Mouse (Mus musculus): ENCODE data around the gene Trmt6. TPM values are rescaled to one million over a fixed set of nuclear protein-coding genes. Genes with fewer than 3 reads are reported as not detected.

Trmt6 gene
- polyA plus RNA-seq (2015; fragmentation: Nextera tagmentation; extraction: Ambion mirVana): 19.0 and 19.9 TPM in 2 replicates

DNA sequence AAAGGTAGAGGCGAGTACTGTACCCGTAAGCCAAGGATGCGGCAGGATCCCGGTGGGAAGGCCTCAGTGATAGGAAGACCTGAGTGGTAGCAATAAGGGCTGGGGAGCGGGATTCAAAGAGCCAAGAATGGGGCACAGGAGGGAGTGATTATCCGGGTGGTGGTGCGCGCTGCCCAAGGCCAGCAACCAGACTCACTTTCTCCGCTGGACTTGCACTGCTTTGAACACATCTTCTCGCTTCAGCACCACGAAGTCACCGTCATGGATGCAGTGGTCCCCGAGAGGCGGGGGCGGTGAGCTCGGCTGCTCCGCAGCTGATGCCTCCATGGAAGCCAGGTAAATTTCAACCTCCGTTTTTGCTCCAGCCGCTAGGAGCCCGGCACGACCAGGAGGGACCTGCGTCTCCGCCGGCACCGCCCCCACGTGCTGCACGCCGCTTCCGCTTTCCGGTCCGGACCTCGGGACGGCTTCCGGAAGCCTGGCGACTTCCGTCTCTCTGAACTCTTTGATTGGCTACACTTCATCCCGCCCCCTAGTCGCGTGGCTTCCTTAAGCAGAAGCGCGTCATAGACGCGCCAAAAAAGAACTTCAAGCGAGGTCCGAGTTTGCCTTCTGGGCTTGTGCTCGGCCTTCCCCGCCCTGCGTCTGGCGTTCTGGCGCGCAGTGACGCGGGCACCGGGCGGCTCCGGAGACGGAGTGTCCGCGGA, at the start of gene Trmt6, which contains the start of gene Mcm8:
TSS of gene Trmt6 (minus strand) at position 448 of the 707 bp plus-strand sequence.
TSS of gene Mcm8 (plus strand) at position 534 of the 707 bp plus-strand sequence.

DNA sequence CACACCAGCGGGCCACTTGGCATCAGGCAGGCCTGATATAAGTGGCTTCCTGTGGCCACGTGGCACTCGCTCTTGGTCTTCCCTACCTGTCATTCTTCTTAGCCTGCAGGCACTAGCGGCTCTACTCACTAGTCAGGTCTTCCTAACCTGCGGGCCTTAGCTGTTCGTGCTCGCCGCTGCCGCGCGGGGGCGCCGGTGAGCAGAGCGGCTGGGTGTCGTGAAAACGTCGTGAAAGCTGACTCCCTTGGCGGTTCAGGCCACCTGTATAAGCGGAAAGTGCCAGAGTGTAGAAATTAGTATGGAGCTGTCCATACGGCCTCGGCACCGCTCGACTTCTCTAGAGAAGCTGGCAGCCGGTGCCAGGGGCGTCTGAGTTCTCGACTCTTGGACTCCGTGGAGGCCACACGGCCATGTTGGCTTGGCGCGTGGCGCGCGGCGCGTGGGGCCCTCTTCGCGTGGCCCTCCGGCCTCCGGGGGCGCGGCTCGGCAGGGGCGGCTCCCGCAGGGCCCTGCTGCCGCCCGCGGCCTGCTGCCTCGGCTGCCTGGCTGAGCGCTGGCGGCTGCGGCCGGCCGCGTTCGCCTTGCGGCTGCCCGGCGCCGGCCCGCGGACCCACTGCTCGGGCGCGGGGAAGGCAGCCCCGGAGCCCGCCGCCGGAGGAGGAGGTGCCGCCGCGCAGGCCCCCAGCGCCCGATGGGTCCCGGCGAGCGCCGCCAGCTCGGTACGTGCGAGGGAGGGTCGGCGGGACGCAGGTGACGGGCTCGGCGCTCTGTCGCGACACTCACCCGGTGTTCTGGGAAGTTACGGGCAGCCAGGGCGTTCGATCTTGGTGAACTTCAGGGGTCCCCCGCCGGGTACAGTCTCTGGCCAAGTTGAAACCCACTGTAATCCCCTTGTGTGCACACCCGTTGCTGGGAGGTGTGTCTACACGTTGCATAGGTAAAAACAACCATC, 30.8 kb upstream of the Trmt6 start, which contains the start of gene Crls1:
TSS of gene Crls1 (plus strand) at position 260 of the 952 bp plus-strand sequence.

DNA sequence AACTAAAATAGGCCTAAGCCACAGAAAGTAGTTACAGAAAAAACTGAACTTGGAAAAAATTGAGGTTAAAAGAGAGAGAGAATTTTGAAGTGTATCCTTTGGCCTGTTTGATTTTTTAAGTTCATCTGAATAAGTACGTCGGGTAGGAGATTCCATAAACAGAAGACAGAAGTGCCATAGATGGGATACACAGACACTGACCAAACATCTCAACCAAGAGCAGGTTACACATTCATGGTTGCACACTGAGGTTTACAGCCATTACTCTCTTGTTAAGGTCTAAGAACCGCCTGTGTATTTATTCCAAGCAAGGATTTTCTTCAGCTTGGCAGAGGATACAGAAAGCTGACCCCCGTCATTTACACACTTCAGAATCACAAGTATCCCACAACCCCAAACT, 34.9 kb downstream of the Trmt6 start, which contains the start of gene Chgb:
TSS of gene Chgb (plus strand) at position 301 of the 400 bp plus-strand sequence.

Other genes with a start within 250 kb of the Trmt6 start
- gene Gpcpd1, start 228.3 kb downstream of the Trmt6 start, polyA plus RNA-seq (2015; fragmentation: Nextera tagmentation; extraction: Ambion mirVana): 36.8 and 40.2 TPM in 2 replicates
- 7.3 TPM in 2 replicates for gene Shld1, start 129.1 kb downstream of the Trmt6 start, polyA plus RNA-seq (2015; fragmentation: Nextera tagmentation; extraction: Ambion mirVana)
- gene Chgb, start 34.8 kb downstream of the Trmt6 start, polyA plus RNA-seq (2015; fragmentation: Nextera tagmentation; extraction: Ambion mirVana): 0.05 and 0.15 TPM in 2 replicates
- gene Mcm8, start 86 bp upstream of the Trmt6 start, polyA plus RNA-seq (2015; fragmentation: Nextera tagmentation; extraction: Ambion mirVana): 2.1 and 2.7 TPM in 2 replicates
- 17.1 and 17.6 TPM in 2 replicates for gene Crls1, start 30.6 kb upstream of the Trmt6 start, polyA plus RNA-seq (2015; fragmentation: Nextera tagmentation; extraction: Ambion mirVana)
- gene Lrrn4, start 64.8 kb upstream of the Trmt6 start, polyA plus RNA-seq (2015; fragmentation: Nextera tagmentation; extraction: Ambion mirVana): 0.09 TPM in 1 of 2 replicates, not detected in the other
- 0.50 TPM in 1 of 2 replicates, not detected in the other for gene Fermt1, start 129.9 kb upstream of the Trmt6 start, polyA plus RNA-seq (2015; fragmentation: Nextera tagmentation; extraction: Ambion mirVana)